Mouse (Mus musculus): Measurements from ENCODE around the gene Pank2.

DNA sequence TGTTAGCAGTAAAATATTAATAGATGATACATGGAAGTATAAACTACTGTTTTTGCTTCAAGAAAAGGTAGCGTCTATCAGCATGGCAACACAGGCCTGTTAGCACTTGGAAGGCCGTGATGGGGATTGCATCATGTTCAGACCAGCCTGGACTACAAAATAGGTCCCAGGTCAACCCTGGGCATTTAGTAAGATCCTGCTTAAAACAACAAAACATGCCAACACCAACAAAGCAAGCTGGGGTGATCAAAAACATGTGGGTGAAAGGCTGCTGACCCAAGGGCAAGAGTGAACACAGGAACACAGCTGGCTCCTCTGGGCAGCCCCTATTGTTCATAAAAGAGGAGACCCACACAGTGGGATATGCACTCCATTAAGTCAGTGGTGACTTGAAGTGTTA is 45.5 kb downstream of the Pank2 start:
- TF ChIP-seq CTCF (IDR thresholded peaks at IDR 0.05; ENCODE audit: control insufficient read depth, insufficient read depth, insufficient replicate concordance, low read depth, low read length), result no peak
- TF ChIP-seq POLR2A (IDR thresholded peaks at IDR 0.05; ENCODE audit: control insufficient read depth, low read depth, low read length), result no peak

Measured in testis, adult 2 months (tissue).